ENCODE assay signal across 23 mouse cellular contexts in the genomic region with DNA sequence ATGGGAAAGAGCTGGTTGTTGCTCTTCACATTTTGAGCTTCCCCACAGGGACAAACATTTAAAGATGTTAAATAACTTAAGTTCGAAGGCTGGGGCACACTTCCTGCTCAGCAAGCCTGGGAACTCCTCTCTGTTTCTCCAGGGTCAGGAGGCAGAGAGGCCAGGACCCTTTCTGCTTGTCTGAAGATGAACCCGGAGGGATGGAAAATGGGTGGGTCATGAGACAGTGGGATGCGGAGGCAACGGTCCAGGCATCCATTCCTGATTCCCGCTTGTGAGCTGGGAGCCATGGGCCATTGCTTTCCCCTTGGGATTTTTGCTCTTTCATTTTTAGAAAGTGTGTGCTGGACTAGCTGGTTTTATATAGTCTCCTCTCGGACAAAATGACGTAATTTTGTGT. TPM values are rescaled to one million over a fixed set of nuclear protein-coding genes. Genes with fewer than 3 reads are reported as not detected.
DNase-seq lines count a peak whose midpoint lies in the region; ATAC-seq and TF ChIP-seq lines count a peak whose summit lies in the region.
"Had no signal": no experiment of that assay in that cellular context is flagged by ENCODE, and none has a peak within 500 bp of the region (broad histone marks: within the 10 kb centered on the region; RNA-seq: fewer than 3 reads in every experiment).

No protein-coding gene starts in this region.

- H3K27me3 ChIP-seq in heart, embryonic 10.5 days (ENCODE audit: insufficient read depth, poor library complexity, severe bottlenecking) = no peaks in the 10 kb centered on the region
- no peaks in the 10 kb centered on the region for H3K27me3 ChIP-seq in kidney, adult 2 months (replicated peaks; ENCODE audit: control insufficient read depth, insufficient read depth, low read length)
- no peaks in the 10 kb centered on the region for H3K27me3 ChIP-seq in lung, embryonic 14.5 days (ENCODE audit: insufficient read depth, low read length)
- no peaks in the 10 kb centered on the region for H3K27me3 ChIP-seq in midbrain, embryonic 11.5 days (ENCODE audit: control insufficient read depth, insufficient read depth, low read length)
- H3K27me3 ChIP-seq: liver, embryonic 13.5 days; neural tube, embryonic 12.5 days; Patski had no signal

- H3K36me3 ChIP-seq in heart, embryonic 10.5 days = no peaks in the 10 kb centered on the region
- no peaks in the 10 kb centered on the region for H3K36me3 ChIP-seq in kidney, adult 2 months (ENCODE audit: control insufficient read depth, insufficient read depth, low read length)
- H3K36me3 ChIP-seq in lung, embryonic 14.5 days (ENCODE audit: insufficient read depth) = no peaks in the 10 kb centered on the region
- no peaks in the 10 kb centered on the region for H3K36me3 ChIP-seq in midbrain, embryonic 11.5 days (ENCODE audit: control insufficient read depth, insufficient read depth, low read length)
- H3K36me3 ChIP-seq: embryonic facial prominence, embryonic 10.5 days; forebrain, embryonic 10.5 days; G1E; liver, embryonic 13.5 days; neural tube, embryonic 12.5 days had no signal

- WGBS in heart, embryonic 10.5 days = 80% methylated on average over 7 of the region's 7 CpGs
- 56% methylated on average over 7 of the region's 7 CpGs for WGBS in kidney, adult 2 months
- 70% methylated on average over 7 of the region's 7 CpGs for WGBS in lung, embryonic 14.5 days
- whole genome bisulfite sequencing in midbrain, embryonic 11.5 days = 84% methylated on average over 7 of the region's 7 CpGs

- no peak overlapping the region for H3K4me3 ChIP-seq in heart, embryonic 10.5 days
- no peak overlapping the region for H3K4me3 ChIP-seq in kidney, adult 2 months (ENCODE audit: insufficient read depth, low read depth, low read length)
- no peak overlapping the region for H3K4me3 ChIP-seq in lung, embryonic 14.5 days (ENCODE audit: low read depth, low read length)
- no peak overlapping the region for H3K4me3 ChIP-seq in embryonic fibroblast, embryonic 13.5 days (ENCODE audit: insufficient read depth, low read length)
- H3K4me3 ChIP-seq in midbrain, embryonic 11.5 days (ENCODE audit: low read depth, low read length) = no peak overlapping the region
- H3K4me3 ChIP-seq: embryonic facial prominence, embryonic 10.5 days; forebrain, embryonic 10.5 days; liver, embryonic 13.5 days; megakaryocyte, embryonic 14.5 days; neural tube, embryonic 12.5 days had no signal

- H3K4me2 ChIP-seq in lung, embryonic 14.5 days = no peak overlapping the region
- H3K4me2 ChIP-seq in midbrain, embryonic 11.5 days = no peak overlapping the region
- H3K4me2 ChIP-seq: liver, embryonic 13.5 days; neural tube, embryonic 12.5 days had no signal

- no peak for ATAC-seq in lung, embryonic 14.5 days (ENCODE audit: insufficient read depth)
- no peak for ATAC-seq in midbrain, embryonic 11.5 days (ENCODE audit: low FRiP score)
- ATAC-seq: forebrain, embryonic 16.5 days; intestine, postnatal 0 days; Patski had no signal

- H3K9ac ChIP-seq in lung, embryonic 14.5 days = no peak overlapping the region
- no peak overlapping the region for H3K9ac ChIP-seq in midbrain, embryonic 11.5 days (ENCODE audit: low read length)
- H3K9ac ChIP-seq: liver, embryonic 13.5 days; neural tube, embryonic 12.5 days had no signal

- no peaks in the 10 kb centered on the region for H3K9me3 ChIP-seq in heart, embryonic 10.5 days
- no peaks in the 10 kb centered on the region for H3K9me3 ChIP-seq in lung, embryonic 14.5 days (ENCODE audit: low read depth, low read length)
- no peaks in the 10 kb centered on the region for H3K9me3 ChIP-seq in midbrain, embryonic 11.5 days (ENCODE audit: control insufficient read depth, low read length)
- H3K9me3 ChIP-seq: embryonic facial prominence, embryonic 10.5 days; forebrain, embryonic 10.5 days; G1E; liver, embryonic 13.5 days; megakaryocyte, embryonic 14.5 days; neural tube, embryonic 12.5 days had no signal

- no peak overlapping the region for H3K27ac ChIP-seq in heart, embryonic 10.5 days
- no peak overlapping the region for H3K27ac ChIP-seq in kidney, adult 2 months (ENCODE audit: insufficient read depth, low read depth, low read length)
- H3K27ac ChIP-seq in lung, embryonic 14.5 days (ENCODE audit: low read depth) = no peak overlapping the region
- H3K27ac ChIP-seq in embryonic fibroblast, embryonic 13.5 days (ENCODE audit: insufficient read depth, low read length) = peak overlapping the region; percentile 69; the same call in 1 of the 2 replicates
- no peak overlapping the region for H3K27ac ChIP-seq in midbrain, embryonic 11.5 days (ENCODE audit: low read depth, low read length)
- H3K27ac ChIP-seq: embryonic facial prominence, embryonic 10.5 days; forebrain, embryonic 10.5 days; liver, embryonic 13.5 days; neural tube, embryonic 12.5 days had no signal

- no peak for TF ChIP-seq POLR2A in kidney, adult 2 months (IDR thresholded peaks at IDR 0.05; ENCODE audit: low read depth, low read length)
- TF ChIP-seq POLR2A in embryonic fibroblast, embryonic 13.5 days (IDR thresholded peaks at IDR 0.05; ENCODE audit: low read depth, low read length) = no peak

- peak; percentile 97 for DNase-seq in heart, adult 11 months
- DNase-seq in heart, embryonic 10.5 days (ENCODE audit: low spot score) = no peak
- DNase-seq in kidney, adult 2 months = peak; percentile 50
- no peak for DNase-seq in kidney, adult 9 months
- DNase-seq in lung, embryonic 14.5 days = peak; percentile 26
- no peak for DNase-seq in lung, adult 18-20 months
- no peak for DNase-seq in midbrain, embryonic 11.5 days (ENCODE audit: low spot score, missing footprints)
- DNase-seq: cerebellum, adult 11-12 months; cerebellum, postnatal 10 days; layer of hippocampus, postnatal 36 days; liver, embryonic 13.5 days; midbrain, embryonic 14.5 days; right cerebral cortex, postnatal 14 days; spleen, adult 18-20 months had no signal

- H3K4me1 ChIP-seq in heart, embryonic 10.5 days = no peaks in the 10 kb centered on the region
- H3K4me1 ChIP-seq in kidney, adult 2 months (ENCODE audit: control insufficient read depth, insufficient read depth, low read length) = no peaks in the 10 kb centered on the region
- H3K4me1 ChIP-seq in lung, embryonic 14.5 days (ENCODE audit: insufficient read depth) = no peaks in the 10 kb centered on the region
- H3K4me1 ChIP-seq in embryonic fibroblast, embryonic 13.5 days (ENCODE audit: control insufficient read depth, insufficient read depth, low read length) = peaks cover 10% of the 10 kb centered on the region
- no peaks in the 10 kb centered on the region for H3K4me1 ChIP-seq in midbrain, embryonic 11.5 days (ENCODE audit: control insufficient read depth, insufficient read depth, low read length)
- H3K4me1 ChIP-seq: embryonic facial prominence, embryonic 10.5 days; forebrain, embryonic 10.5 days; liver, embryonic 13.5 days; neural tube, embryonic 12.5 days had no signal

- no peak for TF ChIP-seq CTCF in kidney, adult 2 months (conservative IDR thresholded peaks at IDR 0.05; ENCODE audit: insufficient read depth, insufficient read length, low read depth, low read length)
- no peak for TF ChIP-seq CTCF in lung, embryonic 14.5 days (IDR thresholded peaks at IDR 0.05; ENCODE audit: low read depth)
- TF ChIP-seq CTCF in embryonic fibroblast, embryonic 13.5 days (IDR thresholded peaks at IDR 0.05; ENCODE audit: borderline replicate concordance, insufficient read depth, low read length) = no peak

RNA-seq across cellular contexts. Expression of gene Mef2a, which starts 17.4 kb away (rescaled TPM):
- 45.7 and 69.6 TPM in 2 replicates for polyA plus RNA-seq in heart, embryonic 10.5 days (2016; fragmentation: Nextera tagmentation; extraction: Ambion mirVana)
- polyA plus RNA-seq in kidney, adult 2 months (2012; rRNA removed) = 21.2 and 22.2 TPM in 2 replicates
- polyA plus RNA-seq in lung, embryonic 14.5 days (2014; fragmentation: Nextera tagmentation; extraction: Ambion mirVana) = 51.6 and 55.5 TPM in 2 replicates
- polyA plus RNA-seq in embryonic fibroblast, embryonic 13.5 days (2011; ENCODE audit: insufficient read length, low read depth, missing spikeins) = 59.4 and 74.2 TPM in 2 replicates
- polyA plus RNA-seq in midbrain, embryonic 11.5 days (2014; fragmentation: Nextera tagmentation; extraction: Ambion mirVana) = 24.1 and 28.9 TPM in 2 replicates

Comparison
In these comparisons a context has a peak if more than half of its experiments do, and no peak if none do; other contexts are left out.
1. DNase-seq: peak in heart, adult 11 months (single experiment), kidney, adult 2 months (single experiment) and lung, embryonic 14.5 days (single experiment); none in heart, embryonic 10.5 days (single experiment), kidney, adult 9 months (single experiment), lung, adult 18-20 months (0 of 2) and midbrain, embryonic 11.5 days (single experiment).